Mouse (Mus musculus) kidney, embryonic 15.5 days (tissue): Measurements from ENCODE around the gene Foxp4. TPM values are rescaled to one million over a fixed set of nuclear protein-coding genes. Genes with fewer than 3 reads are reported as not detected.

ENCODE experiments used
- ATAC-seq: fragments of 200-750 bp; cut with Nextera tagmentation; replicated peaks from 2 replicates; pipeline ENCODE4 v1.8.0; 2017; ENCODE audit warnings: moderate TSS enrichment; ENCODE audit not compliant: low FRiP score
- H3K27ac ChIP-seq: fragments of 300-500 bp; sonication (generic); 2 replicates; pipeline ENCODE4 v1.5.1; 2015; ENCODE audit warnings: mild to moderate bottlenecking, inconsistent platforms
- H3K27me3 ChIP-seq: fragments of 300-500 bp; sonication (generic); 2 replicates; pipeline ENCODE4 v1.6.1; 2015; ENCODE audit warnings: inconsistent platforms
- H3K36me3 ChIP-seq: fragments of 300-500 bp; sonication (generic); 2 replicates; pipeline ENCODE4 v1.6.1; 2015; ENCODE audit warnings: inconsistent platforms
- H3K4me1 ChIP-seq: fragments of 300-500 bp; sonication (generic); 2 replicates; pipeline ENCODE4 v1.6.1; 2015; ENCODE audit warnings: inconsistent platforms
- H3K4me2 ChIP-seq: fragments of 300-500 bp; sonication (generic); 2 replicates; pipeline ENCODE4 v1.6.1; 2015; ENCODE audit warnings: moderate library complexity, mild to moderate bottlenecking, inconsistent platforms
- H3K4me3 ChIP-seq: fragments of 300-500 bp; sonication (generic); replicated peaks from 2 replicates; pipeline ENCODE4 v1.5.1; 2015; ENCODE audit warnings: mild to moderate bottlenecking, inconsistent platforms
- H3K9ac ChIP-seq: fragments of 300-500 bp; sonication (generic); 2 replicates; pipeline ENCODE4 v1.6.1; 2015; ENCODE audit warnings: mild to moderate bottlenecking, inconsistent platforms
- H3K9me3 ChIP-seq: fragments of 300-500 bp; sonication (generic); replicated peaks from 2 replicates; pipeline ENCODE4 v1.6.1; 2016; ENCODE audit warnings: inconsistent platforms
- WGBS: fragments of 180-500 bp; shearing (Covaris S2); methylation state at CpG from one replicate; pipeline ENCODE4 v1.1.7; 2015; ENCODE audit warnings: mixed read lengths; 5-methylcytosine and 5-hydroxymethylcytosine counted together
- polyA plus RNA-seq: library from polyadenylated mRNA; unstranded; fragments of >200 nt; fragmentation: Nextera tagmentation; extraction: Ambion mirVana; gene quantifications from 2 replicates; pipeline ENCODE4 v1.2.1, GENCODE M21; 2015

Foxp4 gene
- polyA plus RNA-seq, 1 experiment from 2014 or later = 13.7 TPM

DNA sequence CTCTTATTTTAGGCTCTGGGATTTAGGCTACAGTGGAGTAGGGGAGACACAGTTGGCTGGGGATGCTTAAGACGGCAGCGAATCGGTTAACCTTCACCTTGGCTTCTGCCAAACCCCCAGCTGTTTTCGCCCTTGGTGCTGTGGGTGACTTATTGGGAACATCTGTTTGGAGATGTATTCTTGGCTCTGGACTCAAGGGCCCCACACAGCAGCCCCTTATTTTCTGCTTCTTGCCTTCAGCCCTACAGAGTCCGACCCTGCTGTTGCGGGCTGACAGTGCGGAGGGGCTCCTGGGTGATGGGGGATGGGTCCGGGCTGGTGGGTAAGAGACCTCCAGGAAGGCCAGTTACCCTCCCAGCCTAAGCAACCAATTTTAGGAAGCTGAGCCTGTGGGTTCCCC is 103.1 kb downstream of the Foxp4 start:
- H3K36me3 ChIP-seq = peaks cover 46% of the 10 kb centered on the region
- no peaks in the 10 kb centered on the region for H3K9me3 ChIP-seq
- peaks cover 5% of the 10 kb centered on the region; the same call in 1 of the 2 replicates for H3K27me3 ChIP-seq
- no peak overlapping the region for H3K4me3 ChIP-seq
- no peak overlapping the region for H3K9ac ChIP-seq
- H3K4me1 ChIP-seq = 0 out of 2 replicates have a peak, but pooled peaks cover 6% of the 10 kb centered on the region
- H3K4me2 ChIP-seq = no peak overlapping the region
- H3K27ac ChIP-seq = no peak overlapping the region
- ATAC-seq = no peak
- WGBS = 75% methylated on average over 8 of the region's 8 CpGs

DNA sequence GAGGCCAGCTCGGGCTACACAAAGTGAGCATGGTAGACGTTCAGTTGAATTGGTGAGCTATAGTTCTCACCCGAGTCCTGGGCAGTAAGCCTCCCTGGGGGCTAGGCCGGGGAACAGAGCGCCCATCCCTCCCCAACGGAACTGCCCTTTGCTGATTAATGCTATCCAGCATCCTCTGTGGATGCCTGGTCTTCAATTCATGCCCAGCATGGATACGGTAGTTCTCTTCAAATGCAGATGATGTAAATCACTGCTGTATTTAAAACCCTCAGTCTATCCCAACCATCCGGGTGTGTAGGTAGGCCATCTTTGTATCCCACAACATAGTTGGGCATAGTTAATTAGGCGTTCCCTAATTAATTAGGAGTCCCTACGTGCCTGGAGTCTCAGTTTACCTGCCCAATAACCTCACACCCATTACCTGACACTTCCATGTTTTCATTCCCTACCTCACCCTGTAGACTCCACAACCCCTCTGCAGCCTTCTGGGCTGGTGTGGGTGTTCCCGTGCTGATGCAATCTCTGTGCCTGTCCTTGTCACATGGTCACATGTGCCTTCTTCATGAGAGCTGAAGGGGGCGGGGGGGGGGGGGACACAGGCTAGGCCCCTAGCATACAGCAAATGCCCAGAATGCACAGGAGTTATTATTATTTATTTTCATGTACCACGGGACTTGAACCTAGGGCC is 106.3 kb downstream of the Foxp4 start:
- Histone ChIP-seq H3K9ac (no peak overlapping the region), H3K36me3 (peaks cover 57% of the 10 kb centered on the region), H3K4me2 (no peak overlapping the region), H3K9me3 (no peaks in the 10 kb centered on the region), H3K27me3 (peaks cover 33% of the 10 kb centered on the region), H3K27ac (no peak overlapping the region), H3K4me3 (no peak overlapping the region), H3K4me1 (peaks cover 36% of the 10 kb centered on the region)
- WGBS = 86% methylated on average over 13 of the region's 13 CpGs
- no peak for ATAC-seq

Other genes starting within 250 kb of the Foxp4 start
- 381 and 386 TPM in 2 replicates for gene Tomm6, start 236.3 kb downstream of the Foxp4 start, polyA plus RNA-seq
- gene Frs3, start 235.6 kb downstream of the Foxp4 start, polyA plus RNA-seq = 5.5 and 6.7 TPM in 2 replicates
- 0.17 and 0.24 TPM in 2 replicates for gene Gm21981, start 230.2 kb downstream of the Foxp4 start, polyA plus RNA-seq
- gene Prickle4, start 229.9 kb downstream of the Foxp4 start, polyA plus RNA-seq = 0.51 and 0.99 TPM in 2 replicates
- gene Pgc, start 197.8 kb downstream of the Foxp4 start, polyA plus RNA-seq = 0.14 TPM in 1 of 2 replicates, not detected in the other
- gene Tfeb, start 187.6 kb downstream of the Foxp4 start, polyA plus RNA-seq = 13.4 and 15.2 TPM in 2 replicates
- 7.7 and 12.6 TPM in 2 replicates for gene Mdfi, start 90.0 kb downstream of the Foxp4 start, polyA plus RNA-seq
- not detected in 2 replicates for gene 1700122O11Rik, start 113.6 kb upstream of the Foxp4 start, polyA plus RNA-seq
- gene 1700067P10Rik, start 164.7 kb upstream of the Foxp4 start, polyA plus RNA-seq = not detected in 2 replicates
- gene 9830107B12Rik, start 221.6 kb upstream of the Foxp4 start, polyA plus RNA-seq = not detected in 2 replicates
- not detected in 2 replicates for gene A530064D06Rik, start 242.6 kb upstream of the Foxp4 start, polyA plus RNA-seq